Mouse (Mus musculus): Measurements from ENCODE around the gene Gm11037. TPM values are rescaled to one million over a fixed set of nuclear protein-coding genes. Genes with fewer than 3 reads are reported as not detected.

The Gm11037 gene
- polyA plus RNA-seq (2012; ENCODE audit: insufficient read depth, insufficient read length, low replicate concordance, missing spikeins), result not detected in 2 replicates

DNA sequence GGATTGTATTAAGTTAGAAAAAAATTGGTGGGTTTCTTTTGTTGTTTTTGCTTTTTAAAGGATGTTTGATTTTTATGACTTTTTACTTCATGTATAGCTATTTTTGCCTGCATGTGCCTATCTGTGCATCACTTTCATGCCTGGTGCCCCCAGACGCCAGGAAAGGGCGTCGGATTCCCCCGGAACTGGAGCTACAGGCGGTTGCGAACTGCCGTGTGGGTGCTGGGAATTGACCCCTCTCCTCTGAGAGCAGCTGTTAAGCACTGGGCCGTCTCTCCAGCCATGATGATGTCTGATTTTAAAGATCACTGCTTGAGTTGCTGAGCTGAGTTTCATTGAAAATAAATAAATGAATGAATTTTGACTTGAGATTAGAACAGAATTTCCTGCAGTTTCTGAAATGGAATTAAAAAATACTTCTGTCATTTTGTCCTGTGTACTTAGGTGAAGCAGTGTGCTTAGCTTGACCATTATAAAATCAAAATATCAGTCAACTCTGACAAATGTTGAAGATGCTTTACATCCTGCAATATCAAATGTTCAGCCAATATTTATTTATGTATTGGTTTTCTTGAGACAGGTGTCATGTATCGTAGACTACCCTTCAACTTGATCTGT lies at the start of gene Gm11037:
Gene Gm11037 (plus strand): TSS at position 568 of the 618 bp plus-strand sequence.
- 88% methylated on average over 9 of the region's 9 CpGs for WGBS
- H3K4me1 ChIP-seq (ENCODE audit: control insufficient read depth, insufficient read depth, low read length), result no peaks in the 10 kb centered on the region
- TF ChIP-seq POLR2A (IDR thresholded peaks at IDR 0.05; ENCODE audit: insufficient read depth, low read depth, low read length), result no peak
- TF ChIP-seq CTCF (IDR thresholded peaks at IDR 0.05; ENCODE audit: insufficient read depth, low read depth, low read length), result no peak
- H3K4me3 ChIP-seq (ENCODE audit: insufficient read depth, low read depth, low read length), result no peak within 1 kb of the TSS
- no peak within 1 kb of the TSS for H3K27ac ChIP-seq (ENCODE audit: insufficient read depth, low read depth, low read length)

DNA sequence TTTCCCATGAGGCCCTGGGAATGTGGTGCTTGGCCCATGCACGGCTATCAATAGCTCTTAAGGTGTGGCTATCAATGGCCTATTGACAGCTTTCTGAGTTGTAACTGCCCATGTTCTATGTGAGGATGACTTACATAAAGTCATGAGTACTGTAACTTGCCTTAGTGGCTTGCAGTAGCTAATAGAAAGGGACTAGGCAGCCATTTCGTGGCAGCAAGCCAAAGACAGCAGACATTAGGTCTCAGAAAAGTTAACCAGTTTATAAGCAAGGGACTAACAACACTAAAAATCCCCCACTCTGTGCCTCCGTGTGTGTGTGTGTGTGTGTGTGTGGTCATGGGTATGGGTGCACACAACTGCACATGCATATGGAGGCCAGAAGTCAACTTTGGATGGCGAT lies 49.1 kb upstream of the Gm11037 start:
- no peaks in the 10 kb centered on the region for H3K4me1 ChIP-seq (ENCODE audit: control insufficient read depth, insufficient read depth, low read length)
- H3K4me3 ChIP-seq (ENCODE audit: insufficient read depth, low read depth, low read length), result no peak overlapping the region
- no peak overlapping the region for H3K27ac ChIP-seq (ENCODE audit: insufficient read depth, low read depth, low read length)
- WGBS, result 90% methylated on average over 4 of the region's 4 CpGs
- TF ChIP-seq CTCF (IDR thresholded peaks at IDR 0.05; ENCODE audit: insufficient read depth, low read depth, low read length) (no peak), POLR2A (IDR thresholded peaks at IDR 0.05; ENCODE audit: insufficient read depth, low read depth, low read length) (no peak)

DNA sequence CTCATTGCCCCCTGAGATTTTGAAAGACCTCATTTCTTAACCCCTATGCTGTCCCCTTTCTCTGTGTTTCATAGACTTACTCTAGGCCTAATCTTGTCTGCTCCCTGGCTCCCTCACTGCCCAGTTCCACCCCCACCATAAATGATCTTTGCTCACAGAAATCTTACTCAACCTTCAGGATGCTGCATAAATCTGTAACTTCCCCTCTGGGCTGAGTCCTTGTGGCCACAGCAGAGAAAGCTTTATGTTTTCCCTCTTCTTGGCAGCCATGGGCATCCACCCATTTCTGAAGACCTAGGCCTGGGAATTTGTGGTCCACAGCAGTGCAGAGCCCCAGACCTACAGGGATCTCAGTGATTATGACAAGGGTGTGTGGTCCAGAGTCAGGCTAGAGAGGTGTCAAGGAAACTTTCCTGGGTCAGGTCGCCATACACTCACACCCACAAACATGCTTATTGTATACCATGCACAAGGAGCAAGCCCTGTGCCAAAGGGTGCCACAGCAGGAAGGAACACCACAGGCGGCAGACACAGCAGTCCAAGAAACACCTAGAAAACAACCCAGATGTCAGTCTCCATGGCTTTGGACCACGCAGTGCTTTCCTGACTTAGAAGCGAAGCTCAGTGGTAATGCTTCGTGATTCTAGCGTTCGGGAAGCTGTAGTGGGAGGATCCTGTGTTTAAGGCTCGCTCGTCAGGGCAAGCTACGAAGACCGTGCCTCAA lies 46.5 kb upstream of the Gm11037 start, which contains the start of gene Siglec1:
Gene Siglec1 (minus strand): TSS at position 99 of the 724 bp plus-strand sequence.
- no peak within 1 kb of the TSS for H3K27ac ChIP-seq (ENCODE audit: insufficient read depth, low read depth, low read length)
- H3K4me1 ChIP-seq (ENCODE audit: control insufficient read depth, insufficient read depth, low read length), result no peaks in the 10 kb centered on the region
- TF ChIP-seq CTCF (IDR thresholded peaks at IDR 0.05; ENCODE audit: insufficient read depth, low read depth, low read length), result no peak
- TF ChIP-seq POLR2A (IDR thresholded peaks at IDR 0.05; ENCODE audit: insufficient read depth, low read depth, low read length), result no peak
- no peak within 1 kb of the TSS for H3K4me3 ChIP-seq (ENCODE audit: insufficient read depth, low read depth, low read length)
- WGBS, result 78% methylated on average over 11 of the region's 11 CpGs

DNA sequence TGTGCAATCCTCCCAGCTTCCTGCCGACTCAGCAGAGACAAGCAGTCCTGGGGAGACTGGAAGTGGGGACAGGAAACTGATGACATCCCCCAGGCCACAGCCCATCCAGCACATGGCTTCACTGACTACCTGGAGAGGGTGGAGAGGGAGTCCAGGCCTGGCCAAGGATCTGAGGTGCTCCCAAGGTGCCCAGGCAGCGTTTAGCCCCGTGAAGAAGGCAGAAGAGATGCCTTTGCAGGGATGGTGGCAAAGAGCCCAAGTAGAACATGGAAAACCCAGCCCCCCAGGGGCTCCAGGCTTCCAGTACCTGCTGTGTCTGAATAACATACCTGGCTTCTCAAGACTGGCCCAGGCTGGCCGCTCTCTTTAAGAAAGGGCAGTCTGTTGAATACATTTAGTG lies 44.7 kb upstream of the Gm11037 start:
- Histone ChIP-seq H3K4me1 (ENCODE audit: control insufficient read depth, insufficient read depth, low read length) (no peaks in the 10 kb centered on the region), H3K4me3 (ENCODE audit: insufficient read depth, low read depth, low read length) (no peak overlapping the region), H3K27ac (ENCODE audit: insufficient read depth, low read depth, low read length) (no peak overlapping the region)
- WGBS, result 83% methylated on average over 4 of the region's 4 CpGs
- no peak for TF ChIP-seq CTCF (IDR thresholded peaks at IDR 0.05; ENCODE audit: insufficient read depth, low read depth, low read length)
- TF ChIP-seq POLR2A (IDR thresholded peaks at IDR 0.05; ENCODE audit: insufficient read depth, low read depth, low read length), result no peak

DNA sequence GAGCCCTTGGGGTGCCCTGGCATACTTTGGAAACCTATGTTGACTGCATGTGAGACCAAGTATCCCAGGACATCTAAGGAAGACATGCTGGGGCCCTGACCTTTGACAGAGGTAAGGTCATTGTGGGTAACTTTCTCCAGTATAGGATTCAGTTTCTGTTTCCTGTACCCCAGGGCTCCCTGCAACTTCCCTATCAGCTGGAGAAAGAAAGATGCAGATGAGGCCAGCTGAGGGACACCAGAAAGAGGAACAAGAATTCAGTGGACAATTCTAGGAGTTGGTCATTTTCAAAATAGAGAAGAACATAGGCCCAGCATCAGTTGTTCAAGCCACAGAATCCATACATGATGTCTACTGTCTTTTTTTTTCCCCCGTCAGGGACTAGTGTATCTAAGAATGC lies 43.7 kb upstream of the Gm11037 start:
- 93% methylated on average over 1 of the region's 1 CpGs for WGBS
- H3K4me1 ChIP-seq (ENCODE audit: control insufficient read depth, insufficient read depth, low read length), result no peaks in the 10 kb centered on the region
- no peak overlapping the region for H3K27ac ChIP-seq (ENCODE audit: insufficient read depth, low read depth, low read length)
- TF ChIP-seq CTCF (IDR thresholded peaks at IDR 0.05; ENCODE audit: insufficient read depth, low read depth, low read length) (no peak), POLR2A (IDR thresholded peaks at IDR 0.05; ENCODE audit: insufficient read depth, low read depth, low read length) (no peak)
- no peak overlapping the region for H3K4me3 ChIP-seq (ENCODE audit: insufficient read depth, low read depth, low read length)

DNA sequence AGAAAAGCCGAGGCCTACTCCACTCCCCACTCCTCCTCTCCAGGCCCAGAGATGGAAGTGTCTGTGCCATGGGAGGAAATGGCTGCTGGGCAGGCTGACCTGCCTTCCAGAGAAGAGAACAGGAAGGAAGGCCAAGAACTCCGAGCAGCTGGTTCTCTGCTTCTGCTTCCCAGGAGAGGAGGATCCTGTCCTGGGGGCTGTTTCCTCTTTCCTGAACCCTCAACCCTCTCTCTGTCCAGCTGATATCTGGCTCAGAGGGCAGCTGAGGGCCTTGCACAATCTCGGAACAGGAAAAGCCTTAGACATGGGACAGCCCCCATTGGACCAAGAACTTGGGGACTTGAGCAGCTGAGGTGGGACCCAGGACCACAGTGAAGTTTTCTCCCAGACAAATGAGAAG lies 42.4 kb upstream of the Gm11037 start:
- WGBS, result 91% methylated on average over 3 of the region's 3 CpGs
- Histone ChIP-seq H3K4me3 (ENCODE audit: insufficient read depth, low read depth, low read length) (no peak overlapping the region), H3K4me1 (ENCODE audit: control insufficient read depth, insufficient read depth, low read length) (no peaks in the 10 kb centered on the region), H3K27ac (ENCODE audit: insufficient read depth, low read depth, low read length) (no peak overlapping the region)
- TF ChIP-seq CTCF (IDR thresholded peaks at IDR 0.05; ENCODE audit: insufficient read depth, low read depth, low read length) (no peak), POLR2A (IDR thresholded peaks at IDR 0.05; ENCODE audit: insufficient read depth, low read depth, low read length) (no peak)

DNA sequence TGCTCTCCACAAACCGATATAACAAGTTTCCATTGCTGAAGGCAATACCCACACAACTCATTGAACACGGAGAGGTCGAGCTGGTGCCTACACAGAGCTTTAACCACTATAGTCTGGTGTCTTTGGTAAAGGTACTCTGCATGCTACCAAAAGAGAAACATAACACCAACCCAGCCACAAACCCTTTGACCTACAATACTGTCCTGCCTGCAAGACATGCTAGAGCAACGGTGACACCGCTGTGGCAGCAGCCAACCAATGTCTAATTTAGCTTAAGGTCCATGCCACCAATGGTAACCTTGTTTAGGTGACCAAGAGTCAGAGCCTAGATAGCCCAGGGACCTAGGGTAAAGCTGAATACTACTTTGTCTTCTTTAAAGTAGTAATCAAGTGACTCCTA lies 39.7 kb upstream of the Gm11037 start:
- no peak overlapping the region for H3K27ac ChIP-seq (ENCODE audit: insufficient read depth, low read depth, low read length)
- H3K4me1 ChIP-seq (ENCODE audit: control insufficient read depth, insufficient read depth, low read length), result peaks cover 5% of the 10 kb centered on the region; the same call in 1 of the 2 replicates
- no peak overlapping the region for H3K4me3 ChIP-seq (ENCODE audit: insufficient read depth, low read depth, low read length)
- WGBS, result 87% methylated on average over 5 of the region's 5 CpGs
- no peak for TF ChIP-seq POLR2A (IDR thresholded peaks at IDR 0.05; ENCODE audit: insufficient read depth, low read depth, low read length)

DNA sequence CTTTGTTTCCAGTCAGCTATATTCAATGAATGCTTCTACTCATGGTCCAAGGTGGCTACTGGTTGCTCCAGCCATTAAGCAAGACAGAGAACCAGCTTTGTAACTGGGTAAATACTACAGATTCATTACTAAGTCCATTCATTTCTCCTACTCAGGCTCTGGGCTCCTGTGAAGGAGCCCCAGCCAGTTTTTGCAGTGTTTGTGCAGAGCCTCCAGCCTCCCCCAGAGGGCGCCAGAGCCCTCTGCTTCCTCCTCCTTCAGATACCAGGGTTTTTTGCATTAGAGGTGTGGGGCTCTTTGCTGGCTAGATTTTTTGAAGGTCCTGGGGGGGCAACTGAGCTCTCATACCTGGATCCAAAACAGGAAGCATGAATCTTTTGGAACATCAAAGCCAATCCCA lies 38.5 kb upstream of the Gm11037 start:
- WGBS, result 0% methylated on average over 1 of the region's 1 CpGs

DNA sequence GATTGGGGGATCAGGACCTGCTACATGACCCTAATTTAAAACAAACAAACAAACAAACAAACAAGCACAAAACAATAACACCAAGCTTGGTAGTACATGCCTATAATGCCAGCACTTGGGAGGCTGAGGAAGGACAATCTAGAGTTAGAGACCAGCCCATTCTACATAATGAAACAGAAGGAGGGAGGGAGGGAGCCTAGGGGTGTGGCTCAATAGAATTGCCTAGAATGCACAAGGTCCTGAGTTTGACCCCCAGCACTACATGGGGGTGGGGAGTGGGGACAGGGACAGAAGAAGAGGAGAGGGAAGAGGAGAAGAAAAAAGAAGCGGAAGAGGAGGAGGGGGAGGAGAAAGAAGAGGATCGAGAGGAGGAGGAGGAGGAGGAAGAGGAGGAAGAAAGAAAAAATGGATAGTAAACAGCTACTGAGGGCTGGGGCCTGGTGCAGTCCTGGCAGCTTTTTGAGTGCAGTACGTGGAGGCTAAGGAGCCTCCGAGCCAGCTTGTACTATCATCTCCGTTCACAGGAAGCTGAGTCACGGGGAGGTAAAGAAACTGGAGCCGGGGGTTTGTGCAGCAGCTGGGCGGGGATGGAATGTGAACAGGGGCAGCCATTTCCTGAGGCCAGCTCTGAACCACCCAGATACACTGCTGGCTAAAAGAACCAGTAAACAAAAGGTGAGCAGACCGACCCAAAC lies 37.0 kb upstream of the Gm11037 start:
- WGBS, result 28% methylated on average over 9 of the region's 9 CpGs
- H3K27ac ChIP-seq (ENCODE audit: insufficient read depth, low read depth, low read length), result no peak overlapping the region
- no peak overlapping the region for H3K4me3 ChIP-seq (ENCODE audit: insufficient read depth, low read depth, low read length)
- H3K4me1 ChIP-seq (ENCODE audit: control insufficient read depth, insufficient read depth, low read length), result peaks cover 5% of the 10 kb centered on the region; the same call in 1 of the 2 replicates
- no peak for TF ChIP-seq CTCF (IDR thresholded peaks at IDR 0.05; ENCODE audit: insufficient read depth, low read depth, low read length)
- no peak for TF ChIP-seq POLR2A (IDR thresholded peaks at IDR 0.05; ENCODE audit: insufficient read depth, low read depth, low read length)

More for the DNA sequence above, 38.5 kb upstream of the Gm11037 start:
- Histone ChIP-seq H3K4me1 (ENCODE audit: control insufficient read depth, insufficient read depth, low read length) (peaks cover 5% of the 10 kb centered on the region; the same call in 1 of the 2 replicates), H3K4me3 (ENCODE audit: insufficient read depth, low read depth, low read length) (no peak overlapping the region), H3K27ac (ENCODE audit: insufficient read depth, low read depth, low read length) (no peak overlapping the region)
- TF ChIP-seq POLR2A (IDR thresholded peaks at IDR 0.05; ENCODE audit: insufficient read depth, low read depth, low read length) (no peak), CTCF (IDR thresholded peaks at IDR 0.05; ENCODE audit: insufficient read depth, low read depth, low read length) (peak; percentile 98)

Measured in olfactory bulb, adult 2 months (tissue).